In the genomic region with DNA sequence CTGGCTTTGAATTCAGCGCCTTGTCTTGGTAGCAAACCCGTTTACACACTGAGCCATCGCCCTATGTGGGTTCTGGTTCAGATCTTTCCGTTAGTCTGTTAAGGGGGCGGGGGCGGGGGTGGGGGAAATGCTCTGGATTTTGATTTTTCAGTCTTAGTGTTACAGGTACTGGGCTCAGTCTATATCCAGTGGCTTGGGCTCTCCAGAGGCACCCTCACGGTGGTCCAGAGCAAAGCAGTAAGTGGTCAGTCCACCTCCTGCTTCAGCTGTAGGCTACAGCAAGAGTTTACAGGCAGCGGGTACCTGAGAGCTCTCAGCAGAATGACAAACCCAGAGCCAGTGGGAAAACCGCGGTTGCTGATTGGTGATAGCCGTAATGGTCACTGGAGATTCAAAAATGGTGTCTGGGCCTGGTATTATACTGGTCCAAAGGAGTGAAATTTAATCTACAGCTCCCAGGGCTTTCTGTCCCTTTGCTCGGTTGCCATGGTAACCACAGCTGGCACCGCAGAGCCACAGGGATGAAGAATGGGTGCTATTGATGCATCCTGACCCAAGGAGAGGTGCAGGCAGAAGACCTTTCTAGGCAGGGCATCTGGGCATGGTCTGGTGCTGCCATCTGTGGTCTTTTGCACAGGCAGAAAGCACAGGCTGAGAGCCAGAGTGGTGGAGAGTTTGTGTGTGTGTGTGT, we compare ENCODE assay signal across 9 mouse cellular contexts. TPM values are rescaled to one million over a fixed set of nuclear protein-coding genes. Genes with fewer than 3 reads are reported as not detected.
DNase-seq lines count a peak whose midpoint lies in the region; ATAC-seq lines count a peak whose summit lies in the region.
"Had no signal": no experiment of that assay in that cellular context is flagged by ENCODE, and none has a peak within 500 bp of the region (broad histone marks: within the 10 kb centered on the region; RNA-seq: fewer than 3 reads in every experiment).

No protein-coding gene starts in this region.

- H3K9ac ChIP-seq in forebrain, embryonic 13.5 days = no peak overlapping the region
- H3K9ac ChIP-seq in neural tube, embryonic 15.5 days (replicated peaks) = no peak overlapping the region
- H3K9ac ChIP-seq: heart, embryonic 13.5 days had no signal

- 50% methylated on average over 13 of the region's 13 CpGs for WGBS in forebrain, embryonic 13.5 days
- WGBS in neural tube, embryonic 15.5 days = 54% methylated on average over 13 of the region's 13 CpGs

- no peaks in the 10 kb centered on the region for H3K9me3 ChIP-seq in forebrain, embryonic 13.5 days (replicated peaks)
- H3K9me3 ChIP-seq in neural tube, embryonic 15.5 days (replicated peaks) = no peaks in the 10 kb centered on the region
- H3K9me3 ChIP-seq: heart, embryonic 13.5 days had no signal

- ATAC-seq in forebrain, embryonic 13.5 days = peak; percentile 82
- ATAC-seq in neural tube, embryonic 15.5 days (ENCODE audit: low FRiP score) = 0 out of 2 replicates have a peak, but pooled peaks have one; percentile 43

- H3K27me3 ChIP-seq in forebrain, embryonic 13.5 days = peaks cover 13% of the 10 kb centered on the region
- H3K27me3 ChIP-seq in neural tube, embryonic 15.5 days (replicated peaks) = 0 out of 2 replicates have a peak, but pooled peaks cover 3% of the 10 kb centered on the region

- DNase-seq in right cerebral cortex, postnatal 10 days (ENCODE audit: low spot score in 2 of 2) = peak; percentile 72 to 82
- no peak for DNase-seq in right cerebral cortex, adult 18-20 months
- DNase-seq in layer of hippocampus, adult 9-10 months (ENCODE audit: low spot score) = peak; percentile 22
- DNase-seq in natural killer cell, adult 2 months (ENCODE audit: low spot score in 2 of 2) = no peak
- no peak for DNase-seq in thymus, postnatal 4 days
- no peak for DNase-seq in heart, adult 9 months (ENCODE audit: low spot score in 2 of 2)

- H3K36me3 ChIP-seq in forebrain, embryonic 13.5 days (ENCODE audit: poor library complexity, severe bottlenecking) = no peaks in the 10 kb centered on the region
- no peaks in the 10 kb centered on the region for H3K36me3 ChIP-seq in neural tube, embryonic 15.5 days
- H3K36me3 ChIP-seq: heart, embryonic 13.5 days had no signal

- no peak overlapping the region for H3K4me3 ChIP-seq in forebrain, embryonic 13.5 days
- H3K4me3 ChIP-seq in neural tube, embryonic 15.5 days (replicated peaks) = no peak overlapping the region
- H3K4me3 ChIP-seq: heart, embryonic 13.5 days had no signal

- H3K27ac ChIP-seq in forebrain, embryonic 13.5 days = peak overlapping the region; percentile 76
- H3K27ac ChIP-seq in neural tube, embryonic 15.5 days (replicated peaks) = peak overlapping the region; percentile 66
- H3K27ac ChIP-seq: heart, embryonic 13.5 days had no signal

- peak overlapping the region; percentile 27; the same call in 1 of the 2 replicates for H3K4me2 ChIP-seq in forebrain, embryonic 13.5 days
- no peak overlapping the region; the same call in 1 of the 2 replicates for H3K4me2 ChIP-seq in neural tube, embryonic 15.5 days
- H3K4me2 ChIP-seq: heart, embryonic 13.5 days had no signal

- peaks cover 37% of the 10 kb centered on the region for H3K4me1 ChIP-seq in forebrain, embryonic 13.5 days
- H3K4me1 ChIP-seq in neural tube, embryonic 15.5 days = peaks cover 31% of the 10 kb centered on the region

RNA-seq across cellular contexts. Expression of gene Asap3, which starts 17.5 kb away (rescaled TPM):
- 2.9 and 3.9 TPM in 2 replicates for polyA plus RNA-seq in forebrain, embryonic 13.5 days (2015; fragmentation: Nextera tagmentation; extraction: Ambion mirVana)
- 6.6 and 6.7 TPM in 2 replicates for polyA plus RNA-seq in neural tube, embryonic 15.5 days (2015; fragmentation: Nextera tagmentation; extraction: Ambion mirVana)

RNA-seq across cellular contexts. Expression of gene Tcea3, which starts 23.8 kb away (rescaled TPM):
- 0.52 and 0.66 TPM in 2 replicates for polyA plus RNA-seq in forebrain, embryonic 13.5 days (2015; fragmentation: Nextera tagmentation; extraction: Ambion mirVana)
- polyA plus RNA-seq in neural tube, embryonic 15.5 days (2015; fragmentation: Nextera tagmentation; extraction: Ambion mirVana) = 2.2 and 2.5 TPM in 2 replicates

RNA-seq across cellular contexts. Expression of gene E2f2, which starts 51.5 kb away (rescaled TPM):
- polyA plus RNA-seq in forebrain, embryonic 13.5 days (2015; fragmentation: Nextera tagmentation; extraction: Ambion mirVana) = 9.7 and 11.3 TPM in 2 replicates
- 2.1 and 4.4 TPM in 2 replicates for polyA plus RNA-seq in neural tube, embryonic 15.5 days (2015; fragmentation: Nextera tagmentation; extraction: Ambion mirVana)

Comparison
In these comparisons a context has a peak if more than half of its experiments do, and no peak if none do; other contexts are left out.
1. DNase-seq: peak in right cerebral cortex, postnatal 10 days (2 of 2) and layer of hippocampus, adult 9-10 months (single experiment); none in right cerebral cortex, adult 18-20 months (single experiment), natural killer cell, adult 2 months (0 of 2), thymus, postnatal 4 days (single experiment) and heart, adult 9 months (0 of 2).